Mouse (Mus musculus): ENCODE measurements at regions not wholly inside any gene's neighbourhood (a gene's known extent, or its start where the extent isn't known, plus 50 kb on each side); places are given as distances from the start of the nearest gene placed in this dataset.
A peak's percentile ranks its signal among the peaks of the same experiment; 100 is the strongest.
"Not testable (repeated sequence)": the region's sequence is repeated elsewhere in the genome, so short reads cannot be mapped to it uniquely, and the experiment has no call there.

- no peak for DNase-seq
These were observed 527.4 kb upstream of the Gm5150 start for GRCm38 (mm10) chr3:16533643-16534042.

GRCm38 (mm10) chr3:16527511-16527910, 521.3 kb upstream of the Gm5150 start:
- DNase-seq = not testable (repeated sequence)

GRCm38 (mm10) chr3:16488431-16488830, 482.2 kb upstream of the Gm5150 start:
- DNase-seq = not testable (repeated sequence)

- DNase-seq = no peak
These were observed 476.5 kb upstream of the Gm5150 start for GRCm38 (mm10) chr3:16482750-16483149.

GRCm38 (mm10) chr3:16471360-16471759, 465.1 kb upstream of the Gm5150 start:
- DNase-seq = no peak

- DNase-seq = peak; percentile 67
These were observed 460.2 kb upstream of the Gm5150 start for GRCm38 (mm10) chr3:16466388-16466787.

- DNase-seq = no peak
These were observed 459.1 kb upstream of the Gm5150 start for GRCm38 (mm10) chr3:16465357-16465756.

GRCm38 (mm10) chr3:16464301-16464700, 458.1 kb upstream of the Gm5150 start:
- DNase-seq = no peak

GRCm38 (mm10) chr3:16433033-16433432, 426.8 kb upstream of the Gm5150 start:
- DNase-seq = no peak

GRCm38 (mm10) chr3:16431819-16432115, 425.5 kb upstream of the Gm5150 start:
- no peak for DNase-seq

GRCm38 (mm10) chr3:16431082-16431818, 425.0 kb upstream of the Gm5150 start:
- DNase-seq = no peak
